Mouse (Mus musculus) neutrophil, adult 59 days (primary cell): ENCODE measurements around the gene Snx33. TPM values are rescaled to one million over a fixed set of nuclear protein-coding genes. Genes with fewer than 3 reads are reported as not detected.

ENCODE experiments used
- total RNA-seq, 2 experiments: library from RNA; stranded (reverse); gene quantifications; 1 replicate in 1 of 2; 2 replicates in 1 of 2; pipeline ENCODE4 v1.2.4; 2023

Gene Snx33
- 1 to 10 TPM; 2.3 to 3.2 TPM for total RNA-seq

GRCm38 (mm10) chr9:56928041-56928811 is at the start of gene Snx33:
Gene Snx33 (minus strand): TSS chr9:56928371.

GRCm38 (mm10) chr9:56950414-56951400 is 22.5 kb upstream of the Snx33 start, which contains the start of gene Snupn:
Gene Snupn (plus strand): TSS chr9:56950878.

GRCm38 (mm10) chr9:56937223-56938160 is 9.3 kb upstream of the Snx33 start, which contains the start of gene Imp3:
Gene Imp3 (plus strand): TSS chr9:56937475.

Other genes with a start within 250 kb of the Snx33 start
- gene Lingo1, start 131.9 kb downstream of the Snx33 start, total RNA-seq, result not detected
- not detected for gene Odf3l1, start 63.7 kb downstream of the Snx33 start, total RNA-seq
- gene Cspg4, start 63.3 kb downstream of the Snx33 start, total RNA-seq, result not detected
- gene Imp3, start 9.1 kb upstream of the Snx33 start, total RNA-seq, result 10 to 100 TPM; 34.5 to 37.8 TPM
- gene Snupn, start 22.5 kb upstream of the Snx33 start, total RNA-seq, result 1 to 10 TPM; 1.8 to 2.2 TPM
- gene Ptpn9, start 66.6 kb upstream of the Snx33 start, total RNA-seq, result 10 to 100 TPM; 17.4 to 18.5 TPM
- 10 to 100 TPM; 72.9 to 79.6 TPM for gene Sin3a, start 143.7 kb upstream of the Snx33 start, total RNA-seq
- gene Man2c1, start 202.3 kb upstream of the Snx33 start, total RNA-seq, result 10 to 100 TPM; 56.3 to 73.7 TPM
- 1 to 10 TPM; 3.8 to 5.4 TPM for gene Neil1, start 219.9 kb upstream of the Snx33 start, total RNA-seq
- 10 to 100 TPM; 47.1 to 64.3 TPM for gene Commd4, start 230.0 kb upstream of the Snx33 start, total RNA-seq